Mouse (Mus musculus) monocyte, adult 5-6 weeks (primary cell): ENCODE results near the gene E330021D16Rik. TPM values are rescaled to one million over a fixed set of nuclear protein-coding genes. Genes with fewer than 3 reads are reported as not detected.
"Not testable (repeated sequence)": the region's sequence is repeated elsewhere in the genome, so short reads cannot be mapped to it uniquely, and the experiment has no call there.

Source experiments
- ATAC-seq: fragments of 153-309, 156-312 bp; replicated peaks from 2 replicates; pipeline ENCODE4 v1.8.0; 2017; ENCODE audit warnings: mild to moderate bottlenecking; ENCODE audit not compliant: low TSS enrichment, insufficient number of reproducible peaks, severe bottlenecking, poor library complexity, low FRiP score
- total RNA-seq: library from RNA; stranded (forward); fragments of 200-1000, 200-491, 200-594 nt; gene quantifications from 3 replicates; pipeline ENCODE4 v1.2.3, GENCODE M21; 2017

Gene E330021D16Rik
- 0.75 TPM in 1 of 3 replicates, not detected in the others for total RNA-seq

- ATAC-seq, result no peak
These were observed at the start of gene E330021D16Rik for GRCm38 (mm10) chr6:136415133-136415775. E330021D16Rik (minus strand) TSS chr6:136415569.

GRCm38 (mm10) chr6:136465021-136465420 lies 49.7 kb upstream of the E330021D16Rik start:
- peak; percentile 30; the same call in 1 of the 2 replicates for ATAC-seq

GRCm38 (mm10) chr6:136464121-136464621 lies 48.8 kb upstream of the E330021D16Rik start:
- ATAC-seq, result no peak

- 0 out of 2 replicates have a peak, but pooled peaks have one; percentile 25 for ATAC-seq
These were observed 48.1 kb upstream of the E330021D16Rik start for GRCm38 (mm10) chr6:136463491-136463890.

- ATAC-seq, result no peak
These were observed 43.8 kb upstream of the E330021D16Rik start for GRCm38 (mm10) chr6:136459156-136459555.

GRCm38 (mm10) chr6:136456302-136456701 lies 40.9 kb upstream of the E330021D16Rik start:
- ATAC-seq, result no peak

GRCm38 (mm10) chr6:136455696-136456095 lies 40.3 kb upstream of the E330021D16Rik start:
- ATAC-seq, result no peak

- no peak for ATAC-seq
These were observed 37.3 kb upstream of the E330021D16Rik start for GRCm38 (mm10) chr6:136452623-136453022.

- ATAC-seq, result no peak
These were observed 35.5 kb upstream of the E330021D16Rik start for GRCm38 (mm10) chr6:136450863-136451262.

GRCm38 (mm10) chr6:136449930-136450329 lies 34.6 kb upstream of the E330021D16Rik start:
- no peak for ATAC-seq

GRCm38 (mm10) chr6:136449270-136449692 lies 33.9 kb upstream of the E330021D16Rik start:
- ATAC-seq, result peak; percentile 99

GRCm38 (mm10) chr6:136439205-136439604 lies 23.8 kb upstream of the E330021D16Rik start:
- not testable (repeated sequence) for ATAC-seq

- not testable (repeated sequence) for ATAC-seq
These were observed 20.8 kb upstream of the E330021D16Rik start for GRCm38 (mm10) chr6:136436151-136436550.

GRCm38 (mm10) chr6:136433573-136433972 lies 18.2 kb upstream of the E330021D16Rik start:
- no peak for ATAC-seq

- no peak for ATAC-seq
These were observed 16.5 kb upstream of the E330021D16Rik start for GRCm38 (mm10) chr6:136431896-136432248.

GRCm38 (mm10) chr6:136431169-136431895 lies 16.0 kb upstream of the E330021D16Rik start:
- no peak for ATAC-seq

GRCm38 (mm10) chr6:136429441-136429840 lies 14.1 kb upstream of the E330021D16Rik start:
- ATAC-seq, result no peak

GRCm38 (mm10) chr6:136428412-136428811 lies 13.0 kb upstream of the E330021D16Rik start:
- no peak for ATAC-seq

GRCm38 (mm10) chr6:136427240-136427639 lies 11.9 kb upstream of the E330021D16Rik start:
- ATAC-seq, result no peak

- no peak for ATAC-seq
These were observed 10.6 kb upstream of the E330021D16Rik start for GRCm38 (mm10) chr6:136425956-136426355.
